Mouse (Mus musculus) ES-E14 (cell line): ENCODE measurements around the gene Prkd2. TPM values are rescaled to one million over a fixed set of nuclear protein-coding genes. Genes with fewer than 3 reads are reported as not detected.

Source experiments
- DNase-seq: peaks from one replicate; pipeline ENCODE4 v3.0.0-alpha.2; 2013; ENCODE audit warnings: low read depth, low spot score
- H3K27ac ChIP-seq: 2 replicates; pipeline ENCODE4 v1.5.1; 2012; ENCODE audit warnings: low read depth, mild to moderate bottlenecking, low read length, moderate library complexity, mixed read lengths; ENCODE audit not compliant: poor library complexity, insufficient read depth, severe bottlenecking
- H3K36me3 ChIP-seq: 2 replicates; pipeline ENCODE4 v1.6.1; 2012; ENCODE audit warnings: mild to moderate bottlenecking, low read length, moderate library complexity, mixed read lengths; ENCODE audit not compliant: control insufficient read depth, poor library complexity, insufficient read depth, severe bottlenecking
- H3K4me1 ChIP-seq, 2 experiments: fragments of 150-350 bp in 1 of 2; sonication (generic) in 1 of 2; 2 replicates each; pipeline ENCODE4 v1.6.1; 2012; ENCODE audit warnings: low read length in 2 of 2, mild to moderate bottlenecking in 1 of 2, mixed read lengths in 1 of 2; ENCODE audit not compliant: control insufficient read depth in 2 of 2, insufficient read depth in 2 of 2, poor library complexity in 1 of 2
- H3K4me3 ChIP-seq, 2 experiments: fragments of 150-350 bp in 1 of 2; sonication (generic) in 1 of 2; 2 replicates each; pipeline ENCODE4 v1.5.1; 2012; ENCODE audit warnings: low read length in 2 of 2, low read depth in 1 of 2, mild to moderate bottlenecking in 1 of 2, mixed read lengths in 1 of 2; ENCODE audit not compliant: insufficient read depth in 1 of 2, poor library complexity in 1 of 2, severe bottlenecking in 1 of 2
- H3K9ac ChIP-seq: 2 replicates; pipeline ENCODE4 v1.6.1; 2012; ENCODE audit warnings: low read depth, mild to moderate bottlenecking, low read length, mixed read lengths; ENCODE audit not compliant: poor library complexity, insufficient read depth, severe bottlenecking
- H3K9me3 ChIP-seq: fragments of 150-350 bp; sonication (generic); 2 replicates; pipeline ENCODE4 v1.6.1; 2012; ENCODE audit warnings: low read depth, mild to moderate bottlenecking, low read length; ENCODE audit not compliant: control insufficient read depth, insufficient read depth
- CHD2 ChIP-seq: IDR thresholded peaks from 2 replicates; pipeline ENCODE4 v1.6.1; 2014; ENCODE audit warnings: mild to moderate bottlenecking, low read depth, low read length, inconsistent platforms
- HCFC1 ChIP-seq: IDR thresholded peaks from 2 replicates; pipeline ENCODE4 v1.6.1; 2012; ENCODE audit warnings: low read length, inconsistent platforms, borderline replicate concordance; ENCODE audit not compliant: insufficient read depth
- MAFK ChIP-seq: IDR thresholded peaks from 2 replicates; pipeline ENCODE4 v1.6.1; 2014; ENCODE audit warnings: mild to moderate bottlenecking, low read depth, low read length, inconsistent platforms; ENCODE audit not compliant: insufficient read depth
- ZC3H11A ChIP-seq: IDR thresholded peaks from 2 replicates; pipeline ENCODE4 v1.6.1; 2012; ENCODE audit warnings: low read depth, mild to moderate bottlenecking, inconsistent platforms, low read length, borderline replicate concordance
- ZNF384 ChIP-seq: IDR thresholded peaks from 2 replicates; pipeline ENCODE4 v1.6.1; 2012; ENCODE audit warnings: low read depth, low read length, inconsistent platforms
- in situ Hi-C, 2 experiments: fragments of 600-800 bp; cut with MboI; formaldehyde crosslinking; loops; one replicate each; pipeline ENCODE4 v1.15.1; 2025; ENCODE audit warnings: low sequenced_read_pairs in 2 of 2, inconsistent platforms in 1 of 2; ENCODE audit not compliant: unreplicated experiment in 2 of 2
- total RNA-seq: library from RNA; depleted of rRNA; stranded (reverse); fragments of 300-350 nt; gene quantifications from 2 replicates; pipeline ENCODE4 v1.2.3, GENCODE M21; 2012

Prkd2 gene
- total RNA-seq, 1 experiment = 5.7 TPM

- no peaks in the 10 kb centered on the region; the same call in 1 of the 2 replicates for H3K36me3 ChIP-seq
- no peaks in the 10 kb centered on the region for H3K9me3 ChIP-seq
- H3K27ac ChIP-seq = no peak overlapping the region
- peaks cover 0 to 11% of the 10 kb centered on the region in 2 experiments; a peak in 2 of 4 replicates for H3K4me1 ChIP-seq
- peak overlapping the region; percentile 54; the same call in 1 of the 2 replicates for H3K9ac ChIP-seq
- peak; percentile 93 for DNase-seq
- no peak for TF ChIP-seq ZNF384
- peak; percentile 93 for TF ChIP-seq CHD2
- in situ Hi-C loops = no loop called here
- peak overlapping the region; percentile 60 to 63 for H3K4me3 ChIP-seq
These were observed 26.8 kb downstream of the Prkd2 start for GRCm38 (mm10) chr7:16869497-16869896.

GRCm38 (mm10) chr7:16871600-16871999, 28.9 kb downstream of the Prkd2 start:
- no peak overlapping the region for H3K4me3 ChIP-seq
- no peak for TF ChIP-seq HCFC1
- H3K27ac ChIP-seq = no peak overlapping the region
- no peaks in the 10 kb centered on the region for H3K9me3 ChIP-seq
- H3K4me1 ChIP-seq = peaks cover 4 to 9% of the 10 kb centered on the region in 2 experiments
- DNase-seq = no peak
- in situ Hi-C loops = no loop called here
- no peaks in the 10 kb centered on the region; the same call in 1 of the 2 replicates for H3K36me3 ChIP-seq
- H3K9ac ChIP-seq = no peak overlapping the region

- in situ Hi-C loops = no loop called here
- TF ChIP-seq HCFC1 (no peak), ZC3H11A (no peak), MAFK (no peak), CHD2 (no peak), ZNF384 (no peak)
- H3K4me1 ChIP-seq = peaks cover 4 to 9% of the 10 kb centered on the region in 2 experiments
- H3K4me3 ChIP-seq = no peak overlapping the region
- no peak overlapping the region for H3K9ac ChIP-seq
- no peaks in the 10 kb centered on the region; the same call in 1 of the 2 replicates for H3K36me3 ChIP-seq
- no peaks in the 10 kb centered on the region for H3K9me3 ChIP-seq
- no peak overlapping the region for H3K27ac ChIP-seq
- DNase-seq = no peak
These were observed 29.8 kb downstream of the Prkd2 start for GRCm38 (mm10) chr7:16872478-16872877.

- no peak for DNase-seq
- H3K9me3 ChIP-seq = no peaks in the 10 kb centered on the region
- no peak overlapping the region for H3K4me3 ChIP-seq
- H3K4me1 ChIP-seq = peaks cover 4 to 8% of the 10 kb centered on the region in 2 experiments
- no peaks in the 10 kb centered on the region; the same call in 1 of the 2 replicates for H3K36me3 ChIP-seq
- no peak overlapping the region for H3K27ac ChIP-seq
- TF ChIP-seq MAFK (no peak), HCFC1 (no peak), ZC3H11A (no peak), CHD2 (no peak), ZNF384 (no peak)
- H3K9ac ChIP-seq = no peak overlapping the region
- in situ Hi-C loops = no loop called here
These were observed 30.7 kb downstream of the Prkd2 start for GRCm38 (mm10) chr7:16873392-16873791.

DNA sequence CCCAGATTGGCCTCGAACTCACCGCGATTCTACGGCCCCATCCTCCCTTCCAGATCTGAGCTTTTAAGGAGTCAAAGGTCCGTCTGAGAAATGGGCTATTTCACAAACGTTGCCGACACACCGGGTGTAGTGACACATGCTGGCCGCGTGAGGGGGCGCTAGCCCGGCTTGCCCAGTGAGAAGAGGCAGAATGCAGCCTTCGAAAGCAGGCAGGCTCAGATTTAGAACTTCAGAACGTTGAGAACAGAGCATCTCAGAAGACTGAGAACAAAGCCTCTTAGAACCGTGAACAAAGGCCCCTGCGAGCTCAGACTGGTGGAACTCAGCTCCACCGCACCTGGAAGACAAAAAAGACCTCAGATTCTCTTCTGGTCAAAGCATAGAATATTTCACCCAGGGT, 31.5 kb downstream of the Prkd2 start:
- peaks cover 4 to 6% of the 10 kb centered on the region in 2 experiments for H3K4me1 ChIP-seq
- peak overlapping the region; percentile 66; the same call in 1 of the 2 replicates for H3K27ac ChIP-seq
- H3K4me3 ChIP-seq = peak overlapping the region; percentile 58 to 75
- H3K36me3 ChIP-seq = no peaks in the 10 kb centered on the region; the same call in 1 of the 2 replicates
- in situ Hi-C loops = no loop called here
- peak; percentile 59 for TF ChIP-seq ZC3H11A
- TF ChIP-seq CHD2 = no peak
- peak overlapping the region; percentile 66; the same call in 1 of the 2 replicates for H3K9ac ChIP-seq
- no peaks in the 10 kb centered on the region for H3K9me3 ChIP-seq
- peak; percentile 70 for DNase-seq
